Mouse (Mus musculus) heart, postnatal 0 days (tissue): ENCODE results near the gene Tcf12. TPM values are rescaled to one million over a fixed set of nuclear protein-coding genes. Genes with fewer than 3 reads are reported as not detected.

Experiments
- ATAC-seq: fragments of 200-750 bp; cut with Nextera tagmentation; 2 replicates; pipeline ENCODE4 v1.8.0; 2017; ENCODE audit warnings: low read depth, moderate number of reproducible peaks, moderate library complexity; ENCODE audit not compliant: insufficient read depth
- DNase-seq: peaks from one replicate; pipeline ENCODE4 v3.0.0-alpha.2; 2016; ENCODE audit warnings: low spot score
- H3K27ac ChIP-seq: fragments of 300-500 bp; sonication (generic); 2 replicates; pipeline ENCODE4 v1.5.1; 2014; ENCODE audit warnings: low read depth, mild to moderate bottlenecking
- H3K27me3 ChIP-seq: fragments of 300-500 bp; sonication (generic); 2 replicates; pipeline ENCODE4 v1.6.1; 2014; ENCODE audit warnings: low read length, mixed read lengths; ENCODE audit not compliant: control insufficient read depth, insufficient read depth
- H3K36me3 ChIP-seq: fragments of 300-500 bp; sonication (generic); replicated peaks from 2 replicates; pipeline ENCODE4 v1.6.1; 2014; ENCODE audit warnings: low read length, mixed read lengths; ENCODE audit not compliant: control insufficient read depth, insufficient read depth
- H3K4me1 ChIP-seq: fragments of 300-500 bp; sonication (generic); 2 replicates; pipeline ENCODE4 v1.6.1; 2014; ENCODE audit warnings: antibody characterized with exemption; ENCODE audit not compliant: control insufficient read depth, insufficient read depth
- H3K4me2 ChIP-seq: fragments of 300-500 bp; sonication (generic); 2 replicates; pipeline ENCODE4 v1.6.1; 2014; ENCODE audit warnings: low read depth, mild to moderate bottlenecking, low read length, moderate library complexity
- H3K4me3 ChIP-seq: fragments of 300-500 bp; sonication (generic); 2 replicates; pipeline ENCODE4 v1.5.1; 2014; ENCODE audit warnings: low read depth, low read length
- H3K9ac ChIP-seq: fragments of 300-500 bp; sonication (generic); replicated peaks from 2 replicates; pipeline ENCODE4 v1.6.1; 2014; ENCODE audit warnings: low read depth, low read length, mixed read lengths
- H3K9me3 ChIP-seq: fragments of 300-500 bp; sonication (generic); replicated peaks from 2 replicates; pipeline ENCODE4 v1.6.1; 2016; ENCODE audit warnings: low read length; ENCODE audit not compliant: control insufficient read depth
- CTCF ChIP-seq: IDR thresholded peaks from 2 replicates; pipeline ENCODE4 v1.5.1; 2016; ENCODE audit warnings: antibody characterized with exemption, control low read depth, low read depth
- EP300 ChIP-seq: IDR thresholded peaks from 2 replicates; pipeline ENCODE4 v1.6.1; 2016; ENCODE audit warnings: antibody characterized with exemption, low read depth
- whole genome bisulfite sequencing: fragments of 180-500 bp; shearing (Covaris S2); extraction: QIAGEN DNeasy Blood & Tissue Kit; methylation state at CpG from one replicate; pipeline ENCODE4 v1.1.7; 2014; 5-methylcytosine and 5-hydroxymethylcytosine counted together
- polyA plus RNA-seq: library from polyadenylated mRNA; unstranded; fragments of >200 nt; fragmentation: Nextera tagmentation; extraction: Ambion mirVana; gene quantifications from 2 replicates; pipeline ENCODE4 v1.2.1, GENCODE M21; 2015
- total RNA-seq: library from RNA; depleted of rRNA; stranded (reverse); fragments of >200 nt; gene quantifications from 2 replicates; pipeline ENCODE4 v1.2.3, GENCODE M21; 2014; ENCODE audit warnings: low replicate concordance

Tcf12 gene
- total and polyA plus RNA-seq, 2 experiments from 2014 or later, result 14.3 to 69.4 TPM

DNA sequence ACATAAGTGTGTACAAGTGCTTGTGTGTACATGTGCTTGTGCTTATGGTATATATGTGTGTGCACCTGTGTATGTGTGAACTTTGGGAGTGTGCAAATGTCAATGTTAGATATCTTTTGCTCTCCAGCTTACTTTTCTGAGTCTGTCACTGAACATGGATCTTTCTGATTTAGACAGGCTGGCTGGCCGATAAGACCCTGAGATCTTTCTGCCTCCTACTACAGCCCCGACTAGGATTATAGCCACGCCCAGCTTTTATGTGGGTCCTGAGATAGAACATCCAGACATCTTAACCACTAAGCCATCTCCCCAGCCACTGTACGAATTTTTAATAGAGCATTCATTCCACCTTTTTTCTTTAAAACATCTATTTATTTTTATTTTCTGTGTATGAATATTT, 166.9 kb downstream of the Tcf12 start:
- WGBS, result 93% methylated on average over 4 of the region's 4 CpGs
- no peaks in the 10 kb centered on the region for H3K27me3 ChIP-seq
- no peaks in the 10 kb centered on the region for H3K4me1 ChIP-seq
- no peak overlapping the region for H3K9ac ChIP-seq
- DNase-seq, result no peak
- H3K9me3 ChIP-seq, result no peaks in the 10 kb centered on the region
- ATAC-seq, result no peak
- H3K27ac ChIP-seq, result no peak overlapping the region
- H3K36me3 ChIP-seq, result no peaks in the 10 kb centered on the region
- no peak for TF ChIP-seq EP300
- no peak for TF ChIP-seq CTCF
- no peak overlapping the region for H3K4me3 ChIP-seq
- H3K4me2 ChIP-seq, result no peak overlapping the region

DNA sequence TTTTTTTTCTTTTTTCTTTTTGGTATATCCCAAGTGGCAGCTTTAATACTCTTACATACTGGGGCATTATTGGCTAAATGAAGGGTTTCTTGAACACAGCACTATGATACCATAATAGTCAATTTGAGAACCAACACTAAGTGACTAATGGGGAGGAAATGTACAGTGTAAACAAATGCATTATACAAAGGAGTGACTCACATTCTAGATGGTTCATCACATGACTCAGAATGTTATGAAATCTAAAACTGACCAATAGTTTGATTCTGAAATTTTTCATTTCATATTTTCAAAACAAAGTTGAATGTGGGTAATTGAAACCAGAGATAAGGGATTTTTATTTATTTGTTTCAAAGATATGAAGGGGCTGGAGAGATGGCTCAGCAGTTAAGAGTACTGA, 169.2 kb downstream of the Tcf12 start:
- Histone ChIP-seq H3K9me3 (no peaks in the 10 kb centered on the region), H3K27ac (no peak overlapping the region), H3K9ac (no peak overlapping the region), H3K4me1 (no peaks in the 10 kb centered on the region), H3K4me3 (no peak overlapping the region), H3K36me3 (no peaks in the 10 kb centered on the region), H3K27me3 (no peaks in the 10 kb centered on the region), H3K4me2 (no peak overlapping the region)
- no peak for DNase-seq
- TF ChIP-seq CTCF (no peak), EP300 (no peak)
- ATAC-seq, result no peak

DNA sequence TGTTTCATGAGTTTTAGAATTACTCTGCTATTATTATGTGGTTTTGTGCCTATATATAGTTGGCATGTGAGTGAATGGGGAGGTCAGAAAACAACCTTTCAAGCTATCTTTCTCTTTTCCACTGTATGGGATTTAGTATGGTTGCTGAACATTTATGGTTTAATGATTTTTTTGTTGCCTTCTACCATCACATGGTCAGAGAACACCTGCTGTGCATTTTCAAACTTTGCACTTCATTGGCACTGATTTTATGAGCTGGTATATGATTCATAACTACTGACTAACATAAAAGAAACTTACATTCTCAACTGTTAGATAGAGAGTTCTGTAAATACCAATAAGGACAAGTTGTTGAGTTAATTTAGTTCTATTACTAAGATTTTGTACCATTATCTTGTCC, 171.7 kb downstream of the Tcf12 start:
- Histone ChIP-seq H3K4me1 (no peaks in the 10 kb centered on the region), H3K4me2 (no peak overlapping the region), H3K9ac (no peak overlapping the region), H3K4me3 (no peak overlapping the region), H3K27ac (no peak overlapping the region), H3K36me3 (no peaks in the 10 kb centered on the region), H3K27me3 (no peaks in the 10 kb centered on the region), H3K9me3 (no peaks in the 10 kb centered on the region)
- DNase-seq, result no peak
- no peak for TF ChIP-seq CTCF
- no peak for TF ChIP-seq EP300
- ATAC-seq, result no peak

DNA sequence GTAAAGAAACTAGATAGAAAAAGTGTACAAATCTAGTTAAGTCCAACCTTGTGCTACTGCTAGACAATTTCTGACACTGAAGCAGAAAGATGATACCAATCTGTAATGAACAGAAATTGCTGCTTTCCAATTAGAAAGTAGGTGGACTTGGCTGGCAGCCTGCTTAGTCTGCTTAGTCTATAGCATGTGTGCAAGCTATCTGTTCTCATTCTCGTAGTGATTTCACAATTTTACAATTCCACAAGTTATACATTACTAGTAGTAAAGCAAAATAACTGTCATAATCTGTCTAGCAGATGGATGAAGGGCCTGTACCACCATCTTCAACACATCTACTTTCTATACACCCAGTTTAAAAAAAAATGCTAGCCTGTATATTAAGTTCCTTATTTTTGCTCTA, 175.5 kb downstream of the Tcf12 start:
- no peak overlapping the region for H3K4me2 ChIP-seq
- H3K27me3 ChIP-seq, result no peaks in the 10 kb centered on the region
- H3K4me1 ChIP-seq, result no peaks in the 10 kb centered on the region
- H3K36me3 ChIP-seq, result no peaks in the 10 kb centered on the region
- H3K4me3 ChIP-seq, result no peak overlapping the region
- H3K9me3 ChIP-seq, result no peaks in the 10 kb centered on the region
- DNase-seq (no peak), ATAC-seq (no peak)
- no peak overlapping the region for H3K27ac ChIP-seq
- no peak overlapping the region for H3K9ac ChIP-seq
- TF ChIP-seq CTCF (no peak), EP300 (no peak)
- WGBS, result 91% methylated on average over 1 of the region's 1 CpGs

GRCm38 (mm10) chr9:71934833-71935232, 176.8 kb downstream of the Tcf12 start:
- no peak for ATAC-seq
- TF ChIP-seq EP300 (no peak), CTCF (no peak)
- H3K4me1 ChIP-seq, result no peaks in the 10 kb centered on the region
- no peaks in the 10 kb centered on the region for H3K9me3 ChIP-seq
- no peaks in the 10 kb centered on the region for H3K27me3 ChIP-seq
- H3K4me2 ChIP-seq, result no peak overlapping the region
- no peak overlapping the region for H3K9ac ChIP-seq
- WGBS, result 73% methylated on average over 3 of the region's 3 CpGs
- no peak overlapping the region for H3K4me3 ChIP-seq
- DNase-seq, result no peak
- H3K36me3 ChIP-seq, result no peaks in the 10 kb centered on the region
- no peak overlapping the region for H3K27ac ChIP-seq

DNA sequence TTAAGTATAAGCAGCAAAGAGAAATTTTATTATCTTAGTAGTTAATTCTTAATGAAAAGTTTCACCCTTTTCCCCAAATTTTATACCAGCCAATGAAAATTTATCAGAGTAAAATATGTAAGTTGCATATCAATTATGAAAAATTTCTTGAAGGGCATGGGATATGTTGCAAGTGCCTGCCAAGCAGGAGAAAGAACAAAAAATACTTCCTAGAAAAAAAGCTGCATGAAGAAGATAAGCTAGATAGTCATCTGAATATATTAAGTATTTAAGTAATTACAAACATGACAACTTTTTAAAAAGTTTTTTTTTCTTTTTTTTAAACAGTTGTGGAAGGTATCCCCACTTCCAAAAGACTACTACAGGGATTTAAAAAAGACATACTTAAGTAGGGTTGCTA, 179.7 kb downstream of the Tcf12 start:
- Histone ChIP-seq H3K27ac (no peak overlapping the region), H3K9ac (no peak overlapping the region), H3K4me2 (no peak overlapping the region), H3K4me3 (no peak overlapping the region), H3K9me3 (no peaks in the 10 kb centered on the region), H3K36me3 (no peaks in the 10 kb centered on the region), H3K4me1 (no peaks in the 10 kb centered on the region), H3K27me3 (no peaks in the 10 kb centered on the region)
- ATAC-seq (no peak), DNase-seq (no peak)
- TF ChIP-seq CTCF, result no peak
- no peak for TF ChIP-seq EP300
